Mouse (Mus musculus): Measurements from ENCODE around the gene 4930524B15Rik. TPM values are rescaled to one million over a fixed set of nuclear protein-coding genes. Genes with fewer than 3 reads are reported as not detected.
"Not testable (repeated sequence)": the region's sequence is repeated elsewhere in the genome, so short reads cannot be mapped to it uniquely, and the experiment has no call there.

Gene 4930524B15Rik
- polyA plus RNA-seq, 1 experiment = 0.12 TPM

DNA sequence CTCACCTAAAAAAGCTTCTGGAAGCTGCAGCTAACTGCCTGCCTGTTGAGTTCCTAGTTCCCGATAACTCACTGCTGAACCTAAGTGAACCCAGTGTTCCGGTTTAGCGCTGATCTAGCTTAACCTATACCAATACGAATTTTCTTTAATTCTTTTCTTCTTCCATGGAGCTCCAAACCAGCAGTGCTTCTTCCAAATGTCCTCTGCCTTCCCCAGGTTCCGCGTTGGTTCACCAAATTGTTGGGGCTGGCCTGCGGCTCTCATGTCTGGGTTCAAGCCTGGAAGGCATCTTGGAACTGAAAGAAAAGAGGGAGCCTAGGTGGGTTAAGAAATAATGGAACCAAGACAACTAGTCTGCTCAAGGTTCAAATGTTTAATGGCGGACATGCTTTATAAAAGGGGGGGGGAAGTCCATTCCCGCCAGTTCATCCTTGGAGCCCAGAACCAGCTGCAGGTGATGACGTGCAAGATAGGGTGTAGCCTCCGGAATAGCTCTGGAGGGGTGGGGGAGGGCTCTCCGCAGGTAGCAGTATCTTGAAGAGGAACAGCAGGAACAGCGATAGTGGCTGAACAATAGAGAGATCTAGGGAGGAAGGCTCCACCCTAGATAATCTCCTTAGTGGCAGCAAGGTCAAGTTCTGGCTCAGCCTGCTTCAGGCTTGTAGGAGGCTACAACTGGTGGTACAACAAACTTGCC lies 17.0 kb downstream of the 4930524B15Rik start:
- not testable (repeated sequence) for DNase-seq (ENCODE audit: extremely low spot score in 1 of 2, low spot score in 1 of 2)

- no peak for DNase-seq (ENCODE audit: extremely low spot score in 1 of 2, low spot score in 1 of 2)
Observed at GRCm38 (mm10) chr11:31983249-31983648, 17.9 kb downstream of the 4930524B15Rik start.

GRCm38 (mm10) chr11:31984786-31985185 lies 19.4 kb downstream of the 4930524B15Rik start:
- DNase-seq (ENCODE audit: extremely low spot score in 1 of 2, low spot score in 1 of 2) = no peak

GRCm38 (mm10) chr11:31992535-31992934 lies 27.1 kb downstream of the 4930524B15Rik start:
- DNase-seq (ENCODE audit: extremely low spot score in 1 of 2, low spot score in 1 of 2) = no peak

DNA sequence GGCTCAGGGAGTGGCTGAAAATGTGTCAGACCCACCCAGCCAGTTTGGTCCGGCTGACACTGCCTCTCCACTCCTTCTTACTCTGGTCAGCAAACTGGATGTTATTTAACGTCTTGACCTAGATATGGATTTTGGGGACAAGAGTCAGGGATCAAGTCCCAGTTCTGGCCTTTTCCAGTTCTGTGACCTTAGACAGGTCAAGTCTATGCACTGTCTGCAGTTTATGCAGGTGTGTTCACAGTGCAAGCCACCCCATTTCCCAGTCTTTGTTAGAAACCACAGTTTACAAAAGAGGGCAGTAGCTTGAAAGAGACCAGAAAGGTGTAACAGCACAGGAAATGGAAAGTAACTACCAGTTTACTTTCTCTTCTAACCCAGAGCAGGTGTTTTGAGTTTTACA lies 34.3 kb downstream of the 4930524B15Rik start:
- no peak for DNase-seq (ENCODE audit: extremely low spot score in 1 of 2, low spot score in 1 of 2)

DNA sequence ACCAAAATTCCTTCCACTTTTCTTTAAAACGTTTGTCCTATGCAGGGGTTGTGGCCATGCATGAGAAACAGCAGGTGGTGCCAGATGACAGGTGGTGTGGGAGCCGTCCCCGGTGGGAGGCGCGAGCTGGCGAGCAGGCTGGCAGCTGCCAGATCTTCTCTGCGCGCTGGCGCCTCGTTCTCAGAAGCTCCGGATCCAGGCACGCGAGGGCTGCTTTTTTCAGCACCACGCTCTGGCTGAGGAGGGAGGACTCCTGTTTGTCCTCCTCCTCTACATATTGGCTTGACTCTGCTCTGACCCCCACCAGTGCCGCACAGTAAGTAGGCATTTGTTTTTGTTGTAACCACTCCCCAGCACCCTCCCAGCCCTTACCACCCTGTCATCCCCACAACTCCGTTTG lies 34.9 kb downstream of the 4930524B15Rik start, which contains the start of gene Nsg2:
Gene Nsg2, plus strand, starts transcription at position 183 of the 400 bp plus-strand sequence.
- DNase-seq (ENCODE audit: extremely low spot score in 1 of 2, low spot score in 1 of 2) = peak; percentile 80 to 93

DNA sequence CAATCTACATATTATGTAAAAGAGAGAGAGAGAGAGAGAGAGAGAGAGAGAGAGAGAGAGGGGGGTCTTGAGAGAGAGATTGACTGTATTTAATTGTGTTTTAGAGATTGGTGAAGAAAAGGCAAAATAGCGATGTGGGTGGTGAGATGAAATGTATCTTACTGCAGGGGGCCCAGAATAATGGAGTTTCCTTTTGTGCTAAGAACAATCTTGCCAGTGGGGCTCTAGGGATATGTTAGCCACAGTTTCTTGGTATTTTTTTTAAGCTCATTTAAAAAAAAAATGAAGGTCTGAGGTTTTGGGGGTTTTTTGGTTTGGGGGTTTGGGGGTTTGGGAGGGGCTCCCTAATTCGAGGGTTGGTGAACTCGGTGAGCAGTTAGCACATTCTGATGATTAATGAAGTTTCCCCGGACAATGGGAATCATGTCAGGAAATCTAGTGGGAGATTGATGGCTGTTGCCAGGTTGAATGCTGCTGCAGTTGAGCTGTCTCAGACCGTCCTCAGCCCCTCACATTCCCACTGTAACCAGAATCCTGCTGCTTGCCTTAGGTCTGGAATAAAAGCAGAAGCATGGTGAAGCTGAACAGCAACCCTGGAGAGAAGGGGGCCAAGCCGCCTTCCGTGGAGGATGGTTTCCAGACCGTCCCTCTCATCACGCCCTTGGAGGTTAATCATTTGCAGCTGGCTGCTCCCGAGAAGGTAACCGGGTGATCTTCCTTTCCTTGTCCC lies 36.0 kb downstream of the 4930524B15Rik start:
- DNase-seq (ENCODE audit: extremely low spot score in 1 of 2, low spot score in 1 of 2) = no peak

- peak; percentile 59 to 75 for DNase-seq (ENCODE audit: extremely low spot score in 1 of 2, low spot score in 1 of 2)
Observed at GRCm38 (mm10) chr11:32002670-32003072, 37.3 kb downstream of the 4930524B15Rik start.

DNA sequence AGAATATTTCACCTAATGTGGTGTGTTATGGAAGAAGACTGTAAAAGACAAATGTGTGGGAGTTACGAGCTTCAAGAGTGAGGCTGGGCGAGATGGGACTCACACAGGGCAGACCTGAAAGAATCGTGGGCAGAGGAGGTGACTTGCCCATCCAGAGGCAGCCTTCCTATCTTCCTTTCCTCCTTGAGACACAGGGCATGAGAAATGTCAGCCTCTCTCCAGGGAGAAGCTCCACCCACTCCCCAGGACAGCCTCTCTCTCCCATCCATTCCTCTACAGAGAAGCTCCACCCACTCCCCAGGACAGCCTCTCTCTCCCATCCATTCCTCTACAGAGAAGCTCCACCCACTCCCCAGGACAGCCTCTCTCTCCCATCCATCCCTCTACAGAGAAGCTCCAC lies 42.7 kb downstream of the 4930524B15Rik start:
- DNase-seq (ENCODE audit: extremely low spot score in 1 of 2, low spot score in 1 of 2) = not testable (repeated sequence)

- no peak for DNase-seq (ENCODE audit: extremely low spot score in 1 of 2, low spot score in 1 of 2)
Observed at GRCm38 (mm10) chr11:32008852-32009251, 43.5 kb downstream of the 4930524B15Rik start.

GRCm38 (mm10) chr11:32009961-32010662 lies 44.7 kb downstream of the 4930524B15Rik start:
- DNase-seq (ENCODE audit: extremely low spot score in 1 of 2, low spot score in 1 of 2) = peak in 1 of 2 experiments; percentile 67

GRCm38 (mm10) chr11:32010663-32010970 lies 45.2 kb downstream of the 4930524B15Rik start:
- no peak for DNase-seq (ENCODE audit: extremely low spot score in 1 of 2, low spot score in 1 of 2)

GRCm38 (mm10) chr11:32011867-32012603 lies 46.6 kb downstream of the 4930524B15Rik start:
- DNase-seq (ENCODE audit: extremely low spot score in 1 of 2, low spot score in 1 of 2) = peak in 1 of 2 experiments; percentile 75

- DNase-seq (ENCODE audit: extremely low spot score in 1 of 2, low spot score in 1 of 2) = no peak
Observed at GRCm38 (mm10) chr11:32013014-32013427, 47.6 kb downstream of the 4930524B15Rik start.

- DNase-seq (ENCODE audit: extremely low spot score in 1 of 2, low spot score in 1 of 2) = no peak
Observed at GRCm38 (mm10) chr11:32013561-32013960, 48.2 kb downstream of the 4930524B15Rik start.

- peak in 1 of 2 experiments; percentile 58 for DNase-seq (ENCODE audit: extremely low spot score in 1 of 2, low spot score in 1 of 2)
Observed at GRCm38 (mm10) chr11:32018201-32018600, 52.8 kb downstream of the 4930524B15Rik start.

- peak in 1 of 2 experiments; percentile 79 for DNase-seq (ENCODE audit: extremely low spot score in 1 of 2, low spot score in 1 of 2)
Observed at GRCm38 (mm10) chr11:32020031-32020965, 54.9 kb downstream of the 4930524B15Rik start.

GRCm38 (mm10) chr11:32026634-32027033 lies 61.2 kb downstream of the 4930524B15Rik start:
- DNase-seq (ENCODE audit: extremely low spot score in 1 of 2, low spot score in 1 of 2) = no peak
